Mouse (Mus musculus): Measurements from ENCODE around the gene Col4a3.

Gene Col4a3

DNA sequence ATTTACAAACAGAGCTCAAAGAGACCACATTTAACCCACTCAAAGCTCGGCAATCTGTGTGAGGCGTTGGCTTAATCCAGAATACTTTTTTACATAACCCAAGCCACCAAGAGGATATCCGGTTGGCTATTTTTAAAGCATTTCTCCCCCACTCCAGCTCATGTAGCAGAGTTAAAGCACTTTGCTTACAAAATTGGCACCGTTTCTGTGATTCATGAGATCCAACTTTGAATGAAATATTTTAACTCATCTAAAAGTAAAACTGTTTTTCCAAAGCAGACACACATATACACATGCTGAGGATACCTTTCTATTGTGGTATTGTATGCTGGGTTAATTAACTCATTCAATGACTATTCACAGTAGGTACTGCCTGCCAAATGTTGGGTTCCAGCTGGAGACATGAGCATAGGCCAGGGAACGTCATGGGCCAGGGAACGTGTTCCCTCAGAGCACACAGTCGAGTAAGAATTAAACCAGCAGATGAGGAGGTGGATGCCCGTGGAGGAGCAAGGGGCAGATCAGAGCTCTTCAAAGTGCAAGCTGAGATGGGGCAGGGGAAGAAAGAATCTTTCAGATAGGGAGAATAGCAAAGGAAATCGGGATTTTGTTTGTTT lies 22.0 kb downstream of the Col4a3 start:
- no peak for DNase-seq

DNA sequence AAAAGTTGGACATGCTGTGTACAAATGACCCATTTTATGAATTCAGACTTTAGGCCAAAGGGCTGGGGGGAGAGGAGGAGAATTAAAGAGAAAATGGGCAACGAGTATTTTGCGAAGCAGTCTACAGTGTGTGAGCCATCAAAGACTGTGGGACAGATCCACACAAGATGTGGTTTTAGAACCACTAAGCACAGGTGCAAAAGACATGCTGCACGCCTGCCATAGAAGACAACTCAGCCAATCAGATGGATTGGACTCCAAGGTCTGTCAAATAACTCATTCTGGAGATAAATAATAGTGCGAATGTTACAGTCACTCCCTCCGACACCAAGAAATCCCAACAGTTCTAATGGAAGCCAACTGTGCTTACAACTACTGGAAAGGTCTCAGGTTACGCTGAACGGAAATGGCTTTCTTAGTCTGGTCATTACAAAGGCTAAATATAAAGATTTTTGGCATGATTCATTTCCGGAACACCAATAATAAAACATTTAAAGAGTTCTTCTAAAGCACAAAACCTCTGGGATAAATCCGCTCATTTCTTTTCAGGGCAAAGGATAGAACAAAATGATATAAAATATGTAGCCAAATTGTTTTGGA lies 25.4 kb downstream of the Col4a3 start:
- no peak for DNase-seq

- no peak for DNase-seq
Measured at GRCm38 (mm10) chr1:82618001-82618400, 31.3 kb downstream of the Col4a3 start.

DNA sequence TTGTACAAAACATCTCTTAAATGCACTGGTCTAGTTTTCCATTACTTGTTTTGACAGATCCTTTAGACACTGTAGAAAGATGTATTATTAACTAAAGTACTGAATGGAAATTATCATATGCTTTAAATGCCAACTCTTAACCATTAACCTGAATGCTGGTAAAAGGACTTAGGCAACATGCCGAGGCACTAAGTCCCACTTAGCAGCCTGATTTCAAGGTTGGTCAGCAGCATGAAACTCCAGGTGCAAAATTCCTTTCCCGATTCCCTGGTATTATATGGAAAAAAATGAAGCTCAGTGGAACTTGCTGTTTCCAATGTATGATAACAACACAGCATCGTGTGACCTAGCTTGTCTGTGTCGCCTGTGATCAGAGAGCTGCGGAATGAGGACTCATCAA lies 31.9 kb downstream of the Col4a3 start:
- DNase-seq, result no peak

GRCm38 (mm10) chr1:82619981-82620380 lies 33.3 kb downstream of the Col4a3 start:
- DNase-seq, result no peak

DNA sequence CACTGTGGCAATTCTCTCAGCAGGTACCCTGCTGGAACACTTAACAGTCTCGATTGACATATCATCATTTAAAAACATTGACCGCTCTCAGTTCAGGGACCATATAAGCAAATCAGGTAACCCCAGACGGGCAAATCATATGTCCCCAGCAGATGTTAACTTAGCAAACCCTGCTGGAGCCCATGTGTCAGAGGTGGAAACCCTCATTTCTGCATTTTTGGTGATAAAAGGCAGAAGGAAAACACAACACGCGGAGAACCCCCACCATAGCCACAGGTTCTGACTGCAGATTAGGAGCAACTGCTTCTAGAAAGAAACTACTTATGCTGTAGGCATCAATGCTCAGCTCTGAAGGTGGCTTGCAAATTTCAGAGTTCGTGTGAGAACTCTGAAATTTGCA lies 38.2 kb downstream of the Col4a3 start:
- no peak for DNase-seq

DNA sequence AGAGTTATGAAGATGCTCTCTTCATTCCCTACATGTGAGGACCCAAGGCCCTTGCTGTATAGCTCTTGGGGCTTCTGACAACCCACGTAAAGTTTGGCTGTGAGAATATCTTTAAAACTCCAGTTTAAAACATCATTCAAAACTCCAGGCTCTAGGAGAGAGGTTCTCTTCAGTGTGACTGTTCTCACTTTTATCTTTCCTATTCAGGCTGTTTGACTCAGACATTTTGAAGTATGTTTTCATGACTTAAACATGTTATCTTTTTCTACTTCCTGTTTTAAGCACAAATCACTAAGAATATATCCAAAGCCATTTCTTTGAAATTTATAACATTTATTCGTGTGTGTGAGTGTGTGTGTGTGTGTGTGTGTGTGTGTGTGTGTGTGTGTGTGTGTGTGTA lies 38.8 kb downstream of the Col4a3 start:
- DNase-seq, result no peak

DNA sequence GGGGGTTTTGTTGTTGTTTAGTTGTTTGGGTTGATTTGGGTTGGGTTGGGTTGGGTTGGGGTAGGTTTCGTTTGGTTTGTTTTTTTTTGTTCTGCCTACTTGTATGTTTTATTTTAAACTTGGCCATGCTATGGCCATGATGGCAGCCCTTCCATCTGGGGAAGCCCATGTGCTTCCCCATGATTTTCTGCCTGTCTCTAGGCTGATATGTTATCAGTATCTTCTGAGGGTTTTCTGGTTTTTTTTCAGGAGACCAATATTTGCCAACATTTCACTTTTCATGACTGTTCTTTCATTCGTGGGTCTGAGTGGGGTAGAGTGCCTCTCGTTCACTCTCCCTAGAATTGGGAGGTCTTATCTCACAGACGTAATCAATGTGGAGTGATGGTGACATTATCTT lies 40.9 kb downstream of the Col4a3 start:
- no peak for DNase-seq

DNA sequence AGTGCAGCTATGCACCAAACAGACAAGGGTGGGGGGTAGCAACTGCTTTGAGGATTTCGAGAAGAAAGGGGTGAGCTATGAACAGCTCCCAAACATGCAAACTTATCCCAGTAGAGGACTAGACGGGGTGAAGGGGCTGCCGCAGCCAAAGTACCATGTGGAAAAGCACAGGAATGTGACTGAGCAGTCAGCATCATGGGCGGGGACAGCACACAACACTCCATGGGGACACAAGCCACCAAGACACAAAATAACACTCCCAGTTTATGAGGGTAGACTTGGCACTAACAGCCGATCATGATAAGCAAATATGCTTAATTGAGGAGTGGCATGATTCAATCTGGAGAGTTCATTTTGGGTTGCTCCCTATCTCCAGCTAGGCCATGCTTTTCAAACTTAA lies 42.8 kb downstream of the Col4a3 start:
- DNase-seq, result no peak

DNA sequence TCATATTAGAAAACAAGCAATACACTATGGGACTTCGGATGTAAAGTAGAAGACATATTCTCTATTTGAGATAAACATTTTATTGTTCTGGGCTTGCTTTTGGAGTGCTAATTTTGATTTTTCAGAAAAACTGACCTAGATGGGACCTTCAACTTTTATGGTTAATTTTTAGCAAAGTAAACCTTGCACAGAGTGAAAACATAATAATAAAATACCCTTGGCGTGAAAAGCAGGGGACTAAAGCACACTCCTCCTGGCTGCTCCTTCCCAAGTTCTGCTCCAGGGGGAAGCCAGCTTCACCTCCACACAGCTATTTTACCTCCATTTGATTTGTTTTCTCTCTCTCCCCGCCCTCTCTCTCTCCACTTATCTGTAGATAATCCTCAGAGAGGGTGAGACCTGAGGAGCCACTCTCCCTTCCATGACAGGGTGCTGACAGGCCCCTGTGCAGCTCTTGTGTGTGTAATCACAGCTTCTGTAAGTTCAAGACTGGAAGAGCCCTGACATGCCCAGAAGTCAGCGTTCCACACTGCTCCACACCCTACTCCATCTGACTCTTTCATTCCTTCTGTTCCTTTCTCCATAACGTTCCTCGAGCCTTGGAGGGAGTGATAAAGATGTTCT lies 44.6 kb downstream of the Col4a3 start:
- no peak for DNase-seq

DNA sequence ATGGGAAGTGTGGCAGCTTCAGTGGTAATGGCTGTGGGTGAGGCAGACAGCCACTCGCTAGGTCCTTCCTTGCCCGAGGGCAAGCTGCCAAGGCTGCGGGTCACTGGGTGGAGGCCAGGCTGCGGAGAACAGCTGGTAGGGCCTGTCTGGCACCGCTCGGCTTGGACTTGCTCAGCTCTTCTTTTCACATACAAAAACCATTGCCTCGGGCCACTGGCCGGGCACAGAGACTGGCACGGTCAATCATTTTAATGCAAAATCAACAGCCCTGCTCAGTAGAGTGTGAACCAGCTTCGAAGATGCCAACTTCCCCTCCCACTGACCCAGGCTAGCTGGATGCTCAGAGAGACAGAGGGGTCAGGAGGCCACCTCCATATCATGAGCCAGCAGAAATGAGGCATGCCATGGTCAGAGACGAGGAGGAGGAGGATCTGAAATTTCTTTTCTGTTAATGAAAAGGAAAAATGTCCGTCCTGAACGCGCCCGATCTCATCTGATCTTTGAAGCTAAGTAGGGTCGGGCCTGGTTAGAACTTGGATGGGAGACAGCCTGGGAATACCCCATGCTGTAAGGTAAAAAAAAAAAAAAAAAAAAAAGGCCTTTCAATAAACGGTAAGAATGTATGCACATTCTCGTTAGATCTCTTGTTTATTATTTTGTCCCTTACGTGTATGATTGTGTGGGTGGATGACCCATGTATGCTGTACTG lies 48.0 kb downstream of the Col4a3 start:
- DNase-seq, result peak; percentile 47

GRCm38 (mm10) chr1:82635254-82635620 lies 48.5 kb downstream of the Col4a3 start:
- no peak for DNase-seq

DNA sequence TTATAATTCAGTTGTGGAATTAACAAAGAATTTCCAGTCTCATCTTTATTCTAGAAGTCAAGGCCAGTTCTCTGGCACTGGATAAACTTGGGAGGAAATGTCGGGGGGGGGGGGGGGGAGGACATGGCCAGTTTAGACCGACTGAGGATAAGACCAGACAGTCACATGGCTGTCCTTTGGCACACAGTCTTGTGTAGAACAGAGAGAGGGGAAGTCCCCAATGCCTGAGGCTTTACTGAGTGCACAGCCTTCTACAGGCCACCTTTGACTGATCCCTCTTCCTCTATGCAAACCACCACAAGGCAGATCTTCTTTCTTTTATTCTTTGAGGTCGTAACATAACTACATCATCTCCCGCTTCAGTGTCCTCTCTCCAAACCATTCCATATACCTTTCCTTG lies 49.6 kb downstream of the Col4a3 start:
- no peak for DNase-seq

GRCm38 (mm10) chr1:82637414-82637813 lies 50.7 kb downstream of the Col4a3 start:
- no peak for DNase-seq

GRCm38 (mm10) chr1:82638428-82638827 lies 51.7 kb downstream of the Col4a3 start:
- no peak for DNase-seq

- peak; percentile 84 for DNase-seq
Measured at GRCm38 (mm10) chr1:82641316-82641987, 54.7 kb downstream of the Col4a3 start.

- no peak for DNase-seq
Measured at GRCm38 (mm10) chr1:82647989-82648388, 61.3 kb downstream of the Col4a3 start.

DNA sequence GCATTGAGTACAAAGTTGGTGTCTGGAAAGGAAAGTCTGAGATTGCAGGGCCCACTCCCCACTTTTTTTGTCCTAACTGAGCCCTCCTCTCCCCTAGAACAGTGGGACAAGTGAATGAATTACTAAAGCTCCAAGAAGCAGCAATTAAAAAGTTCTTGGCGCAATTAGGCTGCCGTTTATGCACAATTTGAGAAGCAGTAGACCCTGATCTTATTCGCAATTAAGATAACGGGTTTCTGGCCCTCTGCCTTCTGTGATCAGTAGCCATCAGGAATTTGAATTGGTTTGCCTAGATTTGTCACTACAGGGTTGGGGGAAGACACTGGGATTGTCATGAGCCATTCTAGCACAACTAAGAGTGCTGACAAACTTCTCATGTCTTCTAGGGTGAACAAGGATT lies 64.1 kb downstream of the Col4a3 start:
- DNase-seq, result no peak

DNA sequence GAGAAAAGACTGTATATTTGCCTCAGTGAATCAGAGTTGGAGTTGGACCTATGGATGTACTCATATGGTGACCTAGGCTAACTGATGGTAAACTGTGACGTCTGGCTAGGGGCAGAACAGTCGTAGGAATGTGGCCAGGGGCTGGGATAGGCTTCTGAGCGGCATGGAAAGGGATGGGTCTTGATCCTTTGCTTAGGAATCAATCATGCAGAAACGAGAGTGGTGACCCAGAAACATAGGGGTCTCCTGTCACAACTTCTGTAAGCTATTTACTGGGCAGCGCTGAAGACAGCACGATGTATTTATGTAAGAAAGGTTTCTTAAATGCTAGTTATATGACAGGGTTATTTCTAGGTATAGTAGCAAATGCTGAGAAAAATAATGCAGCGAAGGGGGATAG lies 67.3 kb downstream of the Col4a3 start:
- DNase-seq, result no peak

- DNase-seq, result no peak
Measured at GRCm38 (mm10) chr1:82656452-82656851, 69.7 kb downstream of the Col4a3 start.

DNA sequence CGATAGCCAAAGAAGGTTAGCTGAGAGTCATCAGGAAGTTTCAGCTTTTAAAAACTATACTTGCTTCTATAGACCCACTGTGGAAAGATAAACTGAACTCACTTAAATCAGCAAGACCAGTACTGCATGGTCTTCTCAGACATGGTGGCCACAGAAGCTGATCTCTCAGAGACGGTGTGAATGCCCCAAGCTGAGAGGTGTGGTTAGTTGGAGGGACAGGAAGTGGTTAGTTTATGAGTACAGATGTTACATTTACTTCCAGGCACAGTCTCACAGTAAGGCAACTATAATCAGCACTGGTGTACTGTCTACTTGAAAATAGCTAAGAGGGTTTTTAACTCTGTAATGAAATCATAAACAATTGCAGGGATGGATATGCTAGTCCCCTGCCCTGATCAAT lies 75.5 kb downstream of the Col4a3 start:
- DNase-seq, result no peak

DNA sequence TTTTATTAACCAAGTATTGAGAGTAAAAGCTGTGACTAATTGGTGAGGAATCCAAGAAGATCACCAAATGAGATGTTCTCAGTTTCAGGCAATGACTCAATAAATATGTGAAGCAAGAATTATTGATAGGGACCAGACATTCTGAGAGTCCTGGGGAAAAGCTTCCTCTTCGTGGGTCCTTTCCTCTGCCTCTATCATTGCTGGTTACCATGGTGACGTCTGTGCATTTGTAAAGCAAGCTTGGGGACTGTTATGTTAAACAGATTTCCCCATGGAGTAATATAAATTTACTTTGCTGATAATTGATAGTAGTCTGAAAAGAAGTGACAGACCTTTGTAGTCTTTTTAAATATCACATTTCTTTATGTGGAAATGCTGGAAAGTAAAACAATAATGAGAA lies 76.8 kb downstream of the Col4a3 start:
- DNase-seq, result no peak

- DNase-seq, result no peak
Measured at GRCm38 (mm10) chr1:82686328-82686727, 99.6 kb downstream of the Col4a3 start.

DNA sequence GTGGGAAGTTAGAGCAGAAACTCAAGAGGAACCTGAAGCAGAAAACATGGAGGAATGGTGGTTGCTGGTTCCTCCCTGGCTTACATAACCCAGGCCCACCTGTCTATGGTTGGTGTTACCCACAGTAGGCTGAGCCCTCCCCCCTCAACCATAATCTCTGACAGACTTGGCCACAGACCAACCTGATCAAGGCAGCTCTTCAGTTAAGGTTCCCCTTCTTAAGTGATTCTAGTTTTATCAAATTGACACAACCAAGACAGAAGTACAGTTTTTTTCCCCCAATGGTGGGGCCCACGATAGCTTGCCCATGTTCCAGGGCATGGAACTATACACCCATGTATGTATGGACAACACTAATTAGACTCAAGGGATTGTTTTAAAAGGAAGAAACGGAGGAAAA lies 100.1 kb downstream of the Col4a3 start:
- no peak for DNase-seq
